Mouse (Mus musculus) ES-E14 (cell line): Measurements from ENCODE around the gene Ren1. TPM values are rescaled to one million over a fixed set of nuclear protein-coding genes. Genes with fewer than 3 reads are reported as not detected.

ENCODE experiments used
- DNase-seq: peaks from one replicate; pipeline ENCODE4 v3.0.0-alpha.2; 2013; ENCODE audit warnings: low read depth, low spot score
- H3K27ac ChIP-seq: 2 replicates; pipeline ENCODE4 v1.5.1; 2012; ENCODE audit warnings: low read depth, mild to moderate bottlenecking, low read length, moderate library complexity, mixed read lengths; ENCODE audit not compliant: poor library complexity, insufficient read depth, severe bottlenecking
- H3K36me3 ChIP-seq: 2 replicates; pipeline ENCODE4 v1.6.1; 2012; ENCODE audit warnings: mild to moderate bottlenecking, low read length, moderate library complexity, mixed read lengths; ENCODE audit not compliant: control insufficient read depth, poor library complexity, insufficient read depth, severe bottlenecking
- H3K4me1 ChIP-seq, 2 experiments: fragments of 150-350 bp in 1 of 2; sonication (generic) in 1 of 2; 2 replicates each; pipeline ENCODE4 v1.6.1; 2012; ENCODE audit warnings: low read length in 2 of 2, mild to moderate bottlenecking in 1 of 2, mixed read lengths in 1 of 2; ENCODE audit not compliant: control insufficient read depth in 2 of 2, insufficient read depth in 2 of 2, poor library complexity in 1 of 2
- H3K4me3 ChIP-seq, 2 experiments: fragments of 150-350 bp in 1 of 2; sonication (generic) in 1 of 2; 2 replicates each; pipeline ENCODE4 v1.5.1; 2012; ENCODE audit warnings: low read length in 2 of 2, low read depth in 1 of 2, mild to moderate bottlenecking in 1 of 2, mixed read lengths in 1 of 2; ENCODE audit not compliant: insufficient read depth in 1 of 2, poor library complexity in 1 of 2, severe bottlenecking in 1 of 2
- H3K9ac ChIP-seq: 2 replicates; pipeline ENCODE4 v1.6.1; 2012; ENCODE audit warnings: low read depth, mild to moderate bottlenecking, low read length, mixed read lengths; ENCODE audit not compliant: poor library complexity, insufficient read depth, severe bottlenecking
- H3K9me3 ChIP-seq: fragments of 150-350 bp; sonication (generic); 2 replicates; pipeline ENCODE4 v1.6.1; 2012; ENCODE audit warnings: low read depth, mild to moderate bottlenecking, low read length; ENCODE audit not compliant: control insufficient read depth, insufficient read depth
- CHD2 ChIP-seq: IDR thresholded peaks from 2 replicates; pipeline ENCODE4 v1.6.1; 2014; ENCODE audit warnings: mild to moderate bottlenecking, low read depth, low read length, inconsistent platforms
- HCFC1 ChIP-seq: IDR thresholded peaks from 2 replicates; pipeline ENCODE4 v1.6.1; 2012; ENCODE audit warnings: low read length, inconsistent platforms, borderline replicate concordance; ENCODE audit not compliant: insufficient read depth
- MAFK ChIP-seq: IDR thresholded peaks from 2 replicates; pipeline ENCODE4 v1.6.1; 2014; ENCODE audit warnings: mild to moderate bottlenecking, low read depth, low read length, inconsistent platforms; ENCODE audit not compliant: insufficient read depth
- ZC3H11A ChIP-seq: IDR thresholded peaks from 2 replicates; pipeline ENCODE4 v1.6.1; 2012; ENCODE audit warnings: low read depth, mild to moderate bottlenecking, inconsistent platforms, low read length, borderline replicate concordance
- ZNF384 ChIP-seq: IDR thresholded peaks from 2 replicates; pipeline ENCODE4 v1.6.1; 2012; ENCODE audit warnings: low read depth, low read length, inconsistent platforms
- in situ Hi-C, 2 experiments: fragments of 600-800 bp; cut with MboI; formaldehyde crosslinking; loops; one replicate each; pipeline ENCODE4 v1.15.1; 2025; ENCODE audit warnings: low sequenced_read_pairs in 2 of 2, inconsistent platforms in 1 of 2; ENCODE audit not compliant: unreplicated experiment in 2 of 2
- total RNA-seq: library from RNA; depleted of rRNA; stranded (reverse); fragments of 300-350 nt; gene quantifications from 2 replicates; pipeline ENCODE4 v1.2.3, GENCODE M21; 2012; rRNA removed

Gene Ren1
- total RNA-seq, result 0.67 and 0.69 TPM in 2 replicates

- TF ChIP-seq MAFK, result no peak
- no peak for TF ChIP-seq CHD2
- no peak for TF ChIP-seq ZNF384
- no peak for TF ChIP-seq ZC3H11A
- TF ChIP-seq HCFC1, result no peak
- Histone ChIP-seq H3K9ac (no peak within 1 kb of the TSS), H3K36me3 (no peaks in the 10 kb centered on the region), H3K27ac (no peak within 1 kb of the TSS), H3K9me3 (no peaks in the 10 kb centered on the region), H3K4me1 (peaks cover 0 to 6% of the 10 kb centered on the region in 2 experiments; a peak in 1 of 4 replicates), H3K4me3 (no peak within 1 kb of the TSS)
- in situ Hi-C loops, result loop anchor here (5.0 to 25.0 kb wide), 3 partner anchors 33 to 188 kb away; partner anchors contain the start of gene Plekha6 (in 1 of the 2)
- no peak for DNase-seq
These were observed at the start of gene Ren1 for GRCm38 (mm10) chr1:133350210-133350609. TSS of gene Ren1 (plus strand) at chr1:133350510.

- in situ Hi-C loops, result no loop called here
- no peak for TF ChIP-seq MAFK
- no peak for TF ChIP-seq HCFC1
- no peak for TF ChIP-seq CHD2
- TF ChIP-seq ZNF384, result no peak
- no peak for TF ChIP-seq ZC3H11A
- Histone ChIP-seq H3K9me3 (no peaks in the 10 kb centered on the region), H3K4me3 (no peak overlapping the region), H3K27ac (no peak overlapping the region), H3K9ac (no peak overlapping the region), H3K4me1 (peaks cover 0 to 5% of the 10 kb centered on the region in 2 experiments; a peak in 1 of 4 replicates), H3K36me3 (no peaks in the 10 kb centered on the region)
- DNase-seq, result no peak
These were observed 47.8 kb upstream of the Ren1 start for GRCm38 (mm10) chr1:133302540-133302939.

GRCm38 (mm10) chr1:133306842-133307241, 43.5 kb upstream of the Ren1 start:
- in situ Hi-C loops, result no loop called here
- no peak for TF ChIP-seq CHD2
- no peak for TF ChIP-seq ZNF384
- no peak for TF ChIP-seq ZC3H11A
- TF ChIP-seq MAFK, result no peak
- no peak for TF ChIP-seq HCFC1
- no peak overlapping the region for H3K4me3 ChIP-seq

GRCm38 (mm10) chr1:133307318-133307717, 43.0 kb upstream of the Ren1 start:
- Histone ChIP-seq H3K4me1 (peaks cover 0 to 14% of the 10 kb centered on the region in 2 experiments; a peak in 2 of 4 replicates), H3K9me3 (no peaks in the 10 kb centered on the region), H3K27ac (no peak overlapping the region), H3K36me3 (no peaks in the 10 kb centered on the region), H3K4me3 (no peak overlapping the region), H3K9ac (no peak overlapping the region)
- in situ Hi-C loops, result no loop called here
- TF ChIP-seq ZC3H11A (peak; percentile 42; the same call in 1 of the 2 replicates), ZNF384 (no peak), HCFC1 (no peak)
- DNase-seq, result peak; percentile 65

More at GRCm38 (mm10) chr1:133306842-133307241, 43.5 kb upstream of the Ren1 start:
- H3K27ac ChIP-seq, result no peak overlapping the region
- no peak overlapping the region for H3K9ac ChIP-seq
- H3K9me3 ChIP-seq, result no peaks in the 10 kb centered on the region
- H3K4me1 ChIP-seq, result peaks cover 0 to 11% of the 10 kb centered on the region in 2 experiments; a peak in 2 of 4 replicates
- H3K36me3 ChIP-seq, result no peaks in the 10 kb centered on the region
- DNase-seq, result peak; percentile 73

- no peaks in the 10 kb centered on the region for H3K9me3 ChIP-seq
- no peaks in the 10 kb centered on the region for H3K36me3 ChIP-seq
- no peak within 1 kb of the TSS for H3K4me3 ChIP-seq
- TF ChIP-seq MAFK (no peak), CHD2 (no peak), ZNF384 (no peak), HCFC1 (no peak), ZC3H11A (no peak)
- H3K27ac ChIP-seq, result no peak within 1 kb of the TSS
- H3K9ac ChIP-seq, result no peak within 1 kb of the TSS
- in situ Hi-C loops, result no loop called here
- no peak for DNase-seq
- H3K4me1 ChIP-seq, result peaks cover 0 to 18% of the 10 kb centered on the region in 2 experiments; a peak in 2 of 4 replicates
These were observed 40.5 kb upstream of the Ren1 start, which contains the start of gene Golt1a for GRCm38 (mm10) chr1:133309652-133310267. TSS of gene Golt1a (plus strand) at chr1:133309800.
